Mouse (Mus musculus) embryonic fibroblast, embryonic 13.5 days (primary cell): ENCODE results near the gene Prelid1.

Experiments
- CTCF ChIP-seq: IDR thresholded peaks from 2 replicates; pipeline ENCODE4 v1.5.1; 2011; ENCODE audit warnings: mild to moderate bottlenecking, control low read depth, low read length, moderate library complexity, borderline replicate concordance; ENCODE audit not compliant: insufficient read depth
- POLR2A ChIP-seq: IDR thresholded peaks from 2 replicates; pipeline ENCODE4 v1.6.1; 2011; ENCODE audit warnings: low read depth, mild to moderate bottlenecking, control low read depth, low read length, moderate library complexity

- TF ChIP-seq CTCF (no peak), POLR2A (no peak)
These were observed 6.9 kb downstream of the Prelid1 start for GRCm38 (mm10) chr13:55327169-55327568.
